Mouse (Mus musculus) thymus, postnatal 10 days (tissue): Measurements from ENCODE around the gene Aaed1.

ENCODE experiments used
- DNase-seq, 2 experiments: peaks; one replicate each; pipeline ENCODE4 v3.0.0; 2021; ENCODE audit warnings: low spot score in 2 of 2

Gene Aaed1

GRCm38 (mm10) chr13:64252147-64252546, 60.4 kb downstream of the Aaed1 start:
- no peak for DNase-seq

DNA sequence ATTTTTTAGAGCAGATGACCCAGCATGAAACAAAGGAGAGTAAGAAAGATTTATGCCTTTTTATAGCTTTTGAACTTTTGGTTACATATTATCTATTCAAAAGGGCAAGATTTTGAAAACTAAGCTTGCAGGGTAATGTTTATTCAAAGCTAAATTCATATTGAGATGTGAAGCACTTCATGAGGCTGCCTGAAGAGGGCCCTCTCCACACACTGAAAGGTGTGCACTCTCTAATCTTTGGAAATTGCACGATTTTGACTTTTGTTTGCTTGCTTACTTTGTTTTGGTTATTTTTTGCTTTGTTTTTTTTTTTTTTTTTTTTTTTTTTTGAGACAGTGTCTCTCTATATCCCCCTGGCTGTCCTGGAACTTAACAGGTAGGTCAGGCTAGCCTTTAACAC, 62.1 kb downstream of the Aaed1 start:
- DNase-seq, result peak; percentile 39 to 66

DNA sequence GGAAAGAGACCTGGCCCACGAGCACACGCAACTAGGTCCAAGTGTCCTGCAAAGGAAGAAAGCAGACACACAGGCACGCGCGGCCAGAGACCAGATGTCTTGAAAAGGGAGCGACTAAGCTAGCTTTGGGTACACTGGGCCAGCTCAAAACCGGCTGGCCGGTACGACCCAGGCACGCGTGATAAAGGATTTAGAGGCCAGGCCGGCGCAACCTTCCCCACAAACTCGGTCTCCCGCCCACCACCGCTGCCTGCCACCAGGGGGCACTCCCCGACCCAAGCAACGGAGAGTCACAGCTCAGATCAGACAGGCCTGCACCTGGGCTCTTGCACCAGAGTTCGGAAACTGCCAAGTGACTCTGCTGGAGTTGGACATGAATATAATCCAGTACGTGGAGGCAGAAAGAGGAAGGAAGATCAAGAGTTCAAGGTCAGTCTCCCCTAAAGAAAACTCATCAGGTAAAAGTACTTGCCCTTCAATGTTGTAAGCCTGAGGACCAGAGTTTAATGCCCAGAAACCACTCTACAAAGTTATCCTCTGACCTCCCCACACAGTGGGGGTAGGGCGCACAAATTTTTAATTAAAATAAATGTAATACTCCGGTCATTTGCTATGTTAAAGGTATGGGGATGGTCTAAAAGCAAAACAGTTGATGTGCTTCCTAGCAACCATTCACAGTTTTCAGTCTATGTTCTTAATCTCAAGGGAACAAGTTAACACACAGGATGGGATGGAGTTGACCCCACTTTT, 63.6 kb downstream of the Aaed1 start:
- DNase-seq, result peak; percentile 91 to 96

DNA sequence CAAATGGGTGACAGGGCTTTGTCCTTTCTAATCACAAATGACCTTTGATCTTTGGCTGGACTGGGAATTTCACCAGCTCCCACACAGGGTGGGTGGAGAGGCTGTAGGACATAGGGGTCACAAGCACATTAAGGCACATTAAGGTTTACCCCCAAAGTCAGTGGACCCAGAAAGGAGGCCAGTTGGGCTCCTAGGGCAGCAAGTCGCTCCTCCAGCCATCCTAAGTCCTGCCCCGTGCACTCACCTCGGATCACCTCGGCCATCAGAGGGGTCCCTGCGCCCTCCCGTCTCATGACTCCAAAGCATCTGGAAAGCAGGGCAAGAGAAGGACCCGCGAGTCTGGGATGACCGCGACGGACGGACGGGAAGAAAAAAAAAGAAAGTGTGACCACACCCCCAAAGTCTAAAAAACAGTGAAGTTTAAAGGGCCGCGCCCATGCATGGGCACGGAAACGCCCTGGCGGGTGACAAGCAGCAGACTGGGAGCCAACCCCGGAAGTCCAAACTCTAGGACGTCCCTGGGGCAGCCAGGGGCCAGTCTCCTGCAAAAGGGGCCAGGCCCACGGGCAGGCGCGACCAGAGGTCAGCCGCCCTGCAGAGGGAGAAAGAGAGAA, 64.2 kb downstream of the Aaed1 start:
- DNase-seq, result peak; percentile 64 to 66

GRCm38 (mm10) chr13:64246106-64246505, 66.4 kb downstream of the Aaed1 start:
- DNase-seq, result peak; percentile 43 to 57

GRCm38 (mm10) chr13:64244685-64245261, 67.7 kb downstream of the Aaed1 start:
- no peak for DNase-seq

DNA sequence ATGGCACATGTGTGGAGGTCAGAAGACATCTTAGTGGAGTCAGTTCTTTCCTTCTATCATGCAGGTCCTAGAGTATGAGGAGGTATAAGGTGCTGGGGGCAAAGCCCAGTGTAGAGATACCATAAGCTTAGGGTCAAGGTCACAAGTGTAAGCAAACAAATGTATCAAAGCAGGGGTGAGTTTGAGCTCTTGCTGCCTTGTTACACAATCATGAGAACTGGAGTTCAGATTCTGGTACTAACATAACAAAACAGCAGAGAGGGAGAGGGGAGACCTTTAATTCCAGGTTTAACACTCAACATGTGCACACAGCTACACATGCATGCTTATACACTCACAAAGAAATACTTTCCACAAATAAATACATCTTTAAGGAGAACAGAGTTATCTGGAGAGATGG, 69.8 kb downstream of the Aaed1 start:
- DNase-seq, result no peak

DNA sequence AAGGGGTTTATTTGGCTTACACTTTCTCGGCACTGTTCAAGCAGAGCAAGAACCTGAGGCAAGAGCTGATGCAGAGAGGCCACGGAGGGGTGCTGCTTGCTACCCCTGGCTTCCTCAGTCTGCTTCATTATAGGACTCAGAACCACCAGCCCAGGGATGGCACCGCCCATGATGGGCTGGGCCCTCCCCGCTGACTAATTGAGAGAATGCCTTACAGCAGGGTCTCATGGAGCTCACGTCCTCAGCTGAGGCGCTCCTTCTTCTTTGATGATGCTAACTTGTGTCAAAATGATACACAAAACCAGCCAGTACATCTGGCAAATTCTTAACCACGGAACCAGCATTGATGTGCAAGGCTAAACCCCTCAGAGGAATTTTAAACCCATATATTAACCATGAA, 71.9 kb downstream of the Aaed1 start:
- no peak for DNase-seq

DNA sequence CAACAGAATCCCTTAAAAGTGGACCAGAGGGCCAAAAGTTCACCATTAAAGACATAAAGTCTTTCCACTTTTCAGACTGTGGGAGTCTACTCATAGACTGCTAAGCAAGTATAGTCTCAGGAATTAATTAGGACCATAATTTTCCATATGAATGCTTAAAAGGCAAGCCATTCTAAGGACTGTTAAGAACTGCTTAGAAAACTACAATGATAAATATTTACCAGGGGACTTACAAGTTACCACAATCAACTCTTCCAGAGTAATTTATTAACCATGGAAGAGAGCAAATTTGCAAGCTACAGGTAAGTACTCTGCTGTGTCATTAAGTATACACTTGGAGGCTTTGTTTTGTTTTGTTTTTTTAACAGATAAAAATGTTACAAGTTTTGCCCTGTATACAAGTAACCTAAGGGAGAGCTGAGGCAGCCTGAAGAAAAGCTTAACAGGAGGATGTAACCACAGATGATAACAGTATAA, 74.8 kb downstream of the Aaed1 start:
- no peak for DNase-seq

GRCm38 (mm10) chr13:64237000-64237680, 75.4 kb downstream of the Aaed1 start:
- no peak for DNase-seq

DNA sequence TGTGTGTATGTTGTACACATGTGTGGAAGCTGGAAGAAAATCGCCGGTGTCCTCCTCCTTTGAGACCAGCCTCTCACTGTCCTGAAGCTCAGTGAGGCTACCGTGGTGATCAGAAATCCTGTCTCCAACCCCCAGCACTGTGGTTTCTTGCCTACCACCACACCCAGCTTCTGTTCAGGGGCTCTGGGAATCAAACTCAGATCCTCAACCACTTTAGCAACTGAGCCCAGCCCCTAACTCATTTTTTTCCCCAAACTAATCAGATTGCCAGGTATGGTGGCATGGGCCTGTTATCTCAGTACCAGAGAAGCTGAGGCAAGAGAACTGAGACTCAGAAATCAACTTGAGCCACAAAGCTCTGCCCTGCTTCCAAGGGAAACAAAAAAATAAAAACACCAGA, 76.7 kb downstream of the Aaed1 start:
- no peak for DNase-seq

DNA sequence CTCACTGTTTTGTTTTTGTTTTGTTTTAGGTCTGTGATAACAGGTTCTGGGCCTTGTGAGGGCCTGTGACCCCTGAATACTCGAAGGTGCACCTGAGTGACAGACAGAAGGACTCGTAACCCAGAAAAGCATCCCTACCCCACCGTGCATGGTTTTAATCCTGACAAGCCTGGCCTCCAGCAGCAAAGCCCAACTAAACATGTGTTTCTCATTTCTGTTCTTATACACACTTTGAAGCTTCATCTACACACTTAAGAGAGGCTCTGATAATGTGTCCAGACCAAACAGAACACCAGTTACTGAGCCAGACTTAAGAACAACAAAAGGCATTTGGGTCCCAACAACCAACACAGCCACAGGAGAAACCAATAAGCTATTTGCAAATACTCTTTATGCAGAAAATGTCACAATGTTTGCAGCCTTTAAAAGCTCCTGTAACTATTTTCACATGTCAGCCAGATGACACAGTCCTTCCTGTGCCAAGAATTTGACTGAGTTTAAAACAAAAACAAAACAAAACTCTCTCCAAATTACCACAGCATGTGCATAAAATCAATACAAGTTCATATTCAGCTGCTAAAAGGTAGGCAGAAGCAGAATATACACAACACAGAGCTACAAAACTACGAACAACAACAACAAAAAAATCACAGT, 77.3 kb downstream of the Aaed1 start:
- no peak for DNase-seq

DNA sequence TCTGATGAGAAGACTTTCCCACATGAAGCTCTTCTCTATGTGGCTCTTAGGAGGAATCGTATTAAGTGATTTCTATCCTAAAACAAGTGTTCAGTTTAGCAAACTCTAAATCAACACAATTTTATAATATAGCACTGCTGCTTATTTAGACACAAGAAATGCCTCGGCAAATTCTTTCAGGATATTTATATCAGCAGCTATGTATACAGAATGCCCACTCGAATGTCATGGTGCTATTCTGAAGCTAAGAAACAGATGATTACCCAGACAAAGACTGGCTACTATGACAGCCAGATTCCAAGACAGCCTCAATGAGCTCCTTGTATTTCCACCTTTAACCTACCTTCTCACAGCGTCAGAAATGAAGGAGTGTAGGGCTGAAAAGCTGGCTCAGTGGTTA, 79.4 kb downstream of the Aaed1 start:
- DNase-seq, result no peak

GRCm38 (mm10) chr13:64226725-64227124, 85.8 kb downstream of the Aaed1 start:
- DNase-seq, result no peak

- no peak for DNase-seq
Observed at GRCm38 (mm10) chr13:64225738-64226137, 86.8 kb downstream of the Aaed1 start.
